Mouse (Mus musculus): Measurements from ENCODE around the gene Sez6.

DNA sequence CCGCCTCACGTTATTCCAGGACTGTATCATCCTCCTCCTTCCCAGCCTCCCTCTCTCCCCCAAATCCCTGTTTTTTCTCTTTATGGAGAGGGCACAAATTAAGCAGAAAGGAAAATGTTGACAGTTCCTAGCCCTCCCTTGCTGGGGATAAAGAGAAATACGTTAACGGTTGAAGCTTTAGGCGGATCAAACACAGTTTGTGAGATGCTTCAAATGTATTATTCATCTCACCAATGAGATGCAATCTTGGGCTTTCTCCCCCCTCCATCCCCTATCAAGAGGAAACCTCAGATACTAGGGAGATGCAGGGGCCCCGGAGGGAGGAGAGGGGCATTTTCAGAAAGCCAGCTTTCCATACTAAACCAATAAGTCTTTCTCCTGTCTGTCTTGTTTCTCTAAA, 20.8 kb upstream of the Sez6 start:
- TF ChIP-seq CTCF (IDR thresholded peaks at IDR 0.05; ENCODE audit: control insufficient read depth, insufficient read depth, insufficient replicate concordance, low read depth, low read length) (no peak), POLR2A (IDR thresholded peaks at IDR 0.05; ENCODE audit: control insufficient read depth, low read depth, low read length) (no peak)

Data from testis, adult 2 months (tissue).